Mouse (Mus musculus) cortical plate, adult 2 months (tissue): ENCODE data around the gene Trim47.

Source experiments
- CTCF ChIP-seq: fragments of 200-500 bp; IDR thresholded peaks from 2 replicates; pipeline ENCODE4 v1.5.1; 2011; ENCODE audit warnings: mild to moderate bottlenecking, control low read depth, low read length; ENCODE audit not compliant: insufficient read depth; ENCODE audit errors: extremely low read depth
- POLR2A ChIP-seq: fragments of 200-500 bp; IDR thresholded peaks from 2 replicates; pipeline ENCODE4 v1.6.1; 2011; ENCODE audit warnings: mild to moderate bottlenecking, low read length, control low read depth; ENCODE audit not compliant: insufficient read depth; ENCODE audit errors: extremely low read depth

GRCm38 (mm10) chr11:116138096-116138467, 11.1 kb upstream of the Trim47 start:
- no peak for TF ChIP-seq CTCF
- no peak for TF ChIP-seq POLR2A
